Mouse (Mus musculus) hindbrain, embryonic 11.5 days (tissue): ENCODE data around the gene Atmin. TPM values are rescaled to one million over a fixed set of nuclear protein-coding genes. Genes with fewer than 3 reads are reported as not detected.
A peak's percentile ranks its signal among the peaks of the same experiment; 100 is the strongest.

Experiments used
- ATAC-seq: fragments of 200-750 bp; cut with Nextera tagmentation; 2 replicates; pipeline ENCODE4 v1.8.0; 2017; ENCODE audit warnings: mild to moderate bottlenecking, moderate TSS enrichment, moderate library complexity; ENCODE audit not compliant: low FRiP score
- DNase-seq: peaks from one replicate; pipeline ENCODE4 v3.0.0-alpha.2; 2015; ENCODE audit warnings: low spot score
- H3K27ac ChIP-seq: fragments of 300-500 bp; sonication (generic); 2 replicates; pipeline ENCODE4 v1.5.1; 2014; ENCODE audit warnings: mild to moderate bottlenecking, low read depth, low read length
- H3K27me3 ChIP-seq: fragments of 300-500 bp; sonication (generic); 2 replicates; pipeline ENCODE4 v1.6.1; 2014; ENCODE audit warnings: mild to moderate bottlenecking, low read length, moderate library complexity, mixed read lengths; ENCODE audit not compliant: control insufficient read depth, insufficient read depth
- H3K36me3 ChIP-seq: fragments of 300-500 bp; sonication (generic); 2 replicates; pipeline ENCODE4 v1.6.1; 2014; ENCODE audit warnings: mild to moderate bottlenecking, low read length, moderate library complexity, mixed read lengths; ENCODE audit not compliant: control insufficient read depth, insufficient read depth
- H3K4me1 ChIP-seq: fragments of 300-500 bp; sonication (generic); replicated peaks from 2 replicates; pipeline ENCODE4 v1.6.1; 2014; ENCODE audit warnings: low read length, mixed read lengths; ENCODE audit not compliant: control insufficient read depth, insufficient read depth
- H3K4me2 ChIP-seq: fragments of 300-500 bp; sonication (generic); replicated peaks from 2 replicates; pipeline ENCODE4 v1.6.1; 2014; ENCODE audit warnings: mild to moderate bottlenecking, low read depth, low read length
- H3K4me3 ChIP-seq: fragments of 300-500 bp; sonication (generic); 2 replicates; pipeline ENCODE4 v1.5.1; 2014; ENCODE audit warnings: low read depth, low read length
- H3K9ac ChIP-seq: fragments of 300-500 bp; sonication (generic); 2 replicates; pipeline ENCODE4 v1.6.1; 2014; ENCODE audit warnings: low read depth, low read length
- H3K9me3 ChIP-seq: fragments of 300-500 bp; sonication (generic); 2 replicates; pipeline ENCODE4 v1.6.1; 2016; ENCODE audit warnings: low read length; ENCODE audit not compliant: control insufficient read depth
- WGBS: fragments of 180-500 bp; shearing (Covaris S2); extraction: QIAGEN DNeasy Blood & Tissue Kit; methylation state at CpG from one replicate; pipeline ENCODE4 v1.1.7; 2014; 5-methylcytosine and 5-hydroxymethylcytosine counted together
- polyA plus RNA-seq: library from polyadenylated mRNA; unstranded; fragments of >200 nt; fragmentation: Nextera tagmentation; extraction: Ambion mirVana; gene quantifications from 2 replicates; pipeline ENCODE4 v1.2.1, GENCODE M21; 2014

Gene Atmin
- 15.8 and 18.3 TPM in 2 replicates for polyA plus RNA-seq

GRCm38 (mm10) chr8:116943161-116943554, at the start of gene Atmin:
Gene Atmin, plus strand, starts transcription at chr8:116943393.
- under 1% methylated on average over 30 of the region's 46 CpGs for WGBS
- no peak within 1 kb of the TSS for H3K27ac ChIP-seq
- peak; percentile 88 for ATAC-seq
- H3K36me3 ChIP-seq: no peaks in the 10 kb centered on the region
- peak; percentile 96 for DNase-seq
- H3K9me3 ChIP-seq: no peaks in the 10 kb centered on the region
- peak within 1 kb of the TSS; percentile 86 for H3K9ac ChIP-seq
- no peaks in the 10 kb centered on the region; the same call in 1 of the 2 replicates for H3K4me1 ChIP-seq
- H3K4me2 ChIP-seq: peak within 1 kb of the TSS; percentile 94
- H3K4me3 ChIP-seq: peak within 1 kb of the TSS; percentile 98
- H3K27me3 ChIP-seq: no peaks in the 10 kb centered on the region

- no peak overlapping the region for H3K9ac ChIP-seq
- H3K36me3 ChIP-seq: no peaks in the 10 kb centered on the region
- H3K4me3 ChIP-seq: no peak overlapping the region
- no peak for DNase-seq
- H3K27me3 ChIP-seq: no peaks in the 10 kb centered on the region
- no peaks in the 10 kb centered on the region for H3K9me3 ChIP-seq
- no peak overlapping the region for H3K4me2 ChIP-seq
- WGBS: 92% methylated on average over 11 of the region's 11 CpGs
- no peaks in the 10 kb centered on the region for H3K4me1 ChIP-seq
- no peak overlapping the region for H3K27ac ChIP-seq
- ATAC-seq: no peak
These were observed 49.3 kb upstream of the Atmin start for GRCm38 (mm10) chr8:116893938-116894337.

GRCm38 (mm10) chr8:116895521-116895920, 47.7 kb upstream of the Atmin start:
- no peak overlapping the region for H3K9ac ChIP-seq
- H3K36me3 ChIP-seq: no peaks in the 10 kb centered on the region
- H3K27me3 ChIP-seq: no peaks in the 10 kb centered on the region
- H3K4me1 ChIP-seq: no peaks in the 10 kb centered on the region
- ATAC-seq (no peak), DNase-seq (no peak)
- H3K9me3 ChIP-seq: no peaks in the 10 kb centered on the region
- 90% methylated on average over 6 of the region's 6 CpGs for WGBS
- no peak overlapping the region for H3K4me2 ChIP-seq
- H3K4me3 ChIP-seq: no peak overlapping the region
- no peak overlapping the region for H3K27ac ChIP-seq

- no peak for DNase-seq
- no peak overlapping the region for H3K4me3 ChIP-seq
- H3K27ac ChIP-seq: no peak overlapping the region
- no peaks in the 10 kb centered on the region for H3K9me3 ChIP-seq
- ATAC-seq: no peak
- no peaks in the 10 kb centered on the region for H3K4me1 ChIP-seq
- 98% methylated on average over 4 of the region's 4 CpGs for WGBS
- H3K4me2 ChIP-seq: no peak overlapping the region
- H3K9ac ChIP-seq: no peak overlapping the region
- no peaks in the 10 kb centered on the region for H3K36me3 ChIP-seq
- no peaks in the 10 kb centered on the region for H3K27me3 ChIP-seq
These were observed 38.5 kb upstream of the Atmin start for GRCm38 (mm10) chr8:116904736-116905135.

GRCm38 (mm10) chr8:116905252-116905651, 37.9 kb upstream of the Atmin start:
- Histone ChIP-seq H3K27me3 (no peaks in the 10 kb centered on the region), H3K27ac (no peak overlapping the region), H3K4me2 (no peak overlapping the region), H3K4me3 (no peak overlapping the region), H3K36me3 (no peaks in the 10 kb centered on the region), H3K4me1 (no peaks in the 10 kb centered on the region), H3K9me3 (no peaks in the 10 kb centered on the region), H3K9ac (no peak overlapping the region)
- 89% methylated on average over 4 of the region's 4 CpGs for WGBS
- DNase-seq (no peak), ATAC-seq (no peak)

GRCm38 (mm10) chr8:116905836-116906235, 37.4 kb upstream of the Atmin start:
- no peaks in the 10 kb centered on the region for H3K4me1 ChIP-seq
- no peak overlapping the region for H3K4me3 ChIP-seq
- no peaks in the 10 kb centered on the region for H3K36me3 ChIP-seq
- no peaks in the 10 kb centered on the region for H3K9me3 ChIP-seq
- DNase-seq (no peak), ATAC-seq (no peak)
- H3K4me2 ChIP-seq: no peak overlapping the region
- WGBS: 91% methylated on average over 4 of the region's 4 CpGs
- H3K27me3 ChIP-seq: no peaks in the 10 kb centered on the region
- H3K9ac ChIP-seq: no peak overlapping the region
- H3K27ac ChIP-seq: no peak overlapping the region

- under 1% methylated on average over 22 of the region's 22 CpGs for WGBS
- DNase-seq: no peak
- H3K4me1 ChIP-seq: no peaks in the 10 kb centered on the region; the same call in 1 of the 2 replicates
- peak overlapping the region; percentile 65 for H3K27ac ChIP-seq
- peak overlapping the region; percentile 57 for H3K9ac ChIP-seq
- peak overlapping the region; percentile 79 for H3K4me3 ChIP-seq
- peak; percentile 73 for ATAC-seq
- peak overlapping the region; percentile 71 for H3K4me2 ChIP-seq
- H3K36me3 ChIP-seq: no peaks in the 10 kb centered on the region
- no peaks in the 10 kb centered on the region for H3K27me3 ChIP-seq
- no peaks in the 10 kb centered on the region for H3K9me3 ChIP-seq
These were observed 22.2 kb upstream of the Atmin start for GRCm38 (mm10) chr8:116921005-116921336.

- peak; percentile 97 for DNase-seq
- H3K4me3 ChIP-seq: peak within 1 kb of the TSS; percentile 79
- ATAC-seq: peak; percentile 98
- H3K4me2 ChIP-seq: peak within 1 kb of the TSS; percentile 71
- H3K27ac ChIP-seq: peak within 1 kb of the TSS; percentile 65
- H3K9ac ChIP-seq: peak within 1 kb of the TSS; percentile 57
- no peaks in the 10 kb centered on the region for H3K9me3 ChIP-seq
- H3K4me1 ChIP-seq: no peaks in the 10 kb centered on the region; the same call in 1 of the 2 replicates
- H3K36me3 ChIP-seq: no peaks in the 10 kb centered on the region
- WGBS: under 1% methylated on average over 57 of the region's 57 CpGs
- H3K27me3 ChIP-seq: no peaks in the 10 kb centered on the region
These were observed 21.7 kb upstream of the Atmin start, which contains the start of the genes Cmc2 and Cenpn for GRCm38 (mm10) chr8:116921337-116922059. Gene Cmc2, minus strand, starts transcription at chr8:116921455. Gene Cenpn, plus strand, starts transcription at chr8:116921730.
